ENCODE assay signal across 20 mouse cellular contexts in genomic region chr1:90506582-90506981, GRCm38 (mm10).
DNase-seq lines count a peak whose midpoint lies in the region; ATAC-seq lines count a peak whose summit lies in the region.
"Had no signal": no experiment of that assay in that cellular context is flagged by ENCODE, and none has a peak within 500 bp of the region (broad histone marks: within the 10 kb centered on the region; RNA-seq: fewer than 3 reads in every experiment).

No protein-coding gene starts in this region.

- no peak overlapping the region for H3K4me3 ChIP-seq in embryonic facial prominence, embryonic 15.5 days (replicated peaks)
- H3K4me3 ChIP-seq in embryonic facial prominence, embryonic 10.5 days: no peak overlapping the region
- H3K4me3 ChIP-seq in kidney, embryonic 16.5 days (ENCODE audit: low read length): no peak overlapping the region
- no peak overlapping the region for H3K4me3 ChIP-seq in kidney, embryonic 14.5 days (ENCODE audit: low read length)
- H3K4me3 ChIP-seq: forebrain, embryonic 13.5 days; heart, embryonic 15.5 days; hindbrain, embryonic 12.5 days; lung, embryonic 15.5 days; megakaryocyte, embryonic 14.5 days had no signal

- peaks cover 14% of the 10 kb centered on the region for H3K4me1 ChIP-seq in embryonic facial prominence, embryonic 15.5 days
- peaks cover 38% of the 10 kb centered on the region for H3K4me1 ChIP-seq in embryonic facial prominence, embryonic 10.5 days
- peaks cover 5% of the 10 kb centered on the region; the same call in 1 of the 2 replicates for H3K4me1 ChIP-seq in kidney, embryonic 16.5 days (ENCODE audit: insufficient read depth, low read length)
- H3K4me1 ChIP-seq in kidney, embryonic 14.5 days (ENCODE audit: control insufficient read depth, insufficient read depth, low read length): 0 out of 2 replicates have a peak, but pooled peaks cover 3% of the 10 kb centered on the region

- no peak overlapping the region for H3K9ac ChIP-seq in embryonic facial prominence, embryonic 15.5 days
- H3K9ac ChIP-seq in kidney, embryonic 16.5 days (replicated peaks; ENCODE audit: low read length): no peak overlapping the region
- H3K9ac ChIP-seq in kidney, embryonic 14.5 days (ENCODE audit: low read depth, low read length): no peak overlapping the region
- H3K9ac ChIP-seq: forebrain, embryonic 13.5 days; heart, embryonic 15.5 days; hindbrain, embryonic 12.5 days; lung, embryonic 15.5 days had no signal

- DNase-seq in embryonic facial prominence, embryonic 10.5 days (ENCODE audit: low spot score): no peak
- DNase-seq in embryo, embryonic 10 days (ENCODE audit: low spot score): peak; percentile 68
- peak; percentile 71 for DNase-seq in mesoderm, embryonic 11.5 days (ENCODE audit: low read depth, low spot score)
- DNase-seq in adipocyte (ENCODE audit: low spot score): no peak
- DNase-seq: adrenal gland, adult 8-10 months; cerebellum, adult 2 months; gastrocnemius, postnatal 10 days; kidney, adult 2 months; layer of hippocampus, postnatal 36 days; liver; right cerebral cortex, postnatal 25 days had no signal

- no peaks in the 10 kb centered on the region for H3K27me3 ChIP-seq in embryonic facial prominence, embryonic 15.5 days
- 0 out of 2 replicates have a peak, but pooled peaks cover 5% of the 10 kb centered on the region for H3K27me3 ChIP-seq in embryonic facial prominence, embryonic 10.5 days (replicated peaks; ENCODE audit: low read depth, poor library complexity, severe bottlenecking)
- no peaks in the 10 kb centered on the region for H3K27me3 ChIP-seq in kidney, embryonic 16.5 days (ENCODE audit: insufficient read depth, low read length)
- no peaks in the 10 kb centered on the region for H3K27me3 ChIP-seq in kidney, embryonic 14.5 days (ENCODE audit: control insufficient read depth, insufficient read depth, low read length)
- H3K27me3 ChIP-seq: forebrain, embryonic 13.5 days; heart, embryonic 15.5 days; hindbrain, embryonic 12.5 days; megakaryocyte, embryonic 14.5 days had no signal

- peak overlapping the region; percentile 34; the same call in 1 of the 2 replicates for H3K27ac ChIP-seq in embryonic facial prominence, embryonic 15.5 days (replicated peaks)
- no peak overlapping the region; the same call in 1 of the 2 replicates for H3K27ac ChIP-seq in embryonic facial prominence, embryonic 10.5 days (replicated peaks)
- no peak overlapping the region for H3K27ac ChIP-seq in kidney, embryonic 16.5 days (ENCODE audit: low read length)
- no peak overlapping the region for H3K27ac ChIP-seq in kidney, embryonic 14.5 days (ENCODE audit: low read depth, low read length)
- H3K27ac ChIP-seq: forebrain, embryonic 13.5 days; heart, embryonic 15.5 days; hindbrain, embryonic 12.5 days; lung, embryonic 15.5 days had no signal

- H3K36me3 ChIP-seq in embryonic facial prominence, embryonic 15.5 days: no peaks in the 10 kb centered on the region
- H3K36me3 ChIP-seq in embryonic facial prominence, embryonic 10.5 days (replicated peaks): no peaks in the 10 kb centered on the region
- no peaks in the 10 kb centered on the region for H3K36me3 ChIP-seq in kidney, embryonic 16.5 days (ENCODE audit: insufficient read depth, low read length)
- H3K36me3 ChIP-seq in kidney, embryonic 14.5 days (ENCODE audit: control insufficient read depth, insufficient read depth, low read length): no peaks in the 10 kb centered on the region
- H3K36me3 ChIP-seq: heart, embryonic 15.5 days; hindbrain, embryonic 12.5 days; lung, embryonic 15.5 days had no signal

- ATAC-seq in embryonic facial prominence, embryonic 15.5 days (ENCODE audit: insufficient number of reproducible peaks, low FRiP score, low TSS enrichment, low read depth): no peak
- ATAC-seq in kidney, embryonic 16.5 days (ENCODE audit: low FRiP score, low TSS enrichment): peak; percentile 82
- ATAC-seq in kidney, embryonic 14.5 days (ENCODE audit: low FRiP score, low TSS enrichment): no peak
- no peak for ATAC-seq in frontal cortex, adult (ENCODE audit: low TSS enrichment)
- ATAC-seq: forebrain, embryonic 13.5 days had no signal

- 60% methylated on average over 9 of the region's 9 CpGs for WGBS in embryonic facial prominence, embryonic 15.5 days
- 77% methylated on average over 9 of the region's 9 CpGs for WGBS in embryonic facial prominence, embryonic 10.5 days
- 40% methylated on average over 9 of the region's 9 CpGs for WGBS in kidney, embryonic 16.5 days
- WGBS in kidney, embryonic 14.5 days: 40% methylated on average over 9 of the region's 9 CpGs

- H3K9me3 ChIP-seq in embryonic facial prominence, embryonic 15.5 days (replicated peaks): no peaks in the 10 kb centered on the region
- no peaks in the 10 kb centered on the region for H3K9me3 ChIP-seq in embryonic facial prominence, embryonic 10.5 days
- H3K9me3 ChIP-seq in kidney, embryonic 16.5 days (ENCODE audit: low read length): no peaks in the 10 kb centered on the region
- H3K9me3 ChIP-seq in kidney, embryonic 14.5 days (ENCODE audit: control insufficient read depth, low read length): no peaks in the 10 kb centered on the region
- H3K9me3 ChIP-seq: forebrain, embryonic 13.5 days; heart, embryonic 15.5 days; hindbrain, embryonic 12.5 days; lung, embryonic 15.5 days had no signal

- no peak overlapping the region for H3K4me2 ChIP-seq in embryonic facial prominence, embryonic 15.5 days (replicated peaks)
- H3K4me2 ChIP-seq in kidney, embryonic 16.5 days (replicated peaks; ENCODE audit: low read depth, low read length): no peak overlapping the region
- no peak overlapping the region for H3K4me2 ChIP-seq in kidney, embryonic 14.5 days (replicated peaks; ENCODE audit: low read depth, low read length)
- H3K4me2 ChIP-seq: forebrain, embryonic 13.5 days; heart, embryonic 15.5 days; hindbrain, embryonic 12.5 days; lung, embryonic 15.5 days had no signal

Comparison
In these comparisons a context has a peak if more than half of its experiments do, and no peak if none do; other contexts are left out.
1. DNase-seq: peak in embryo, embryonic 10 days (single experiment) and mesoderm, embryonic 11.5 days (single experiment); none in embryonic facial prominence, embryonic 10.5 days (single experiment) and adipocyte (single experiment).